Mouse (Mus musculus): Measurements from ENCODE around the gene Nrp2.

Nrp2 gene

DNA sequence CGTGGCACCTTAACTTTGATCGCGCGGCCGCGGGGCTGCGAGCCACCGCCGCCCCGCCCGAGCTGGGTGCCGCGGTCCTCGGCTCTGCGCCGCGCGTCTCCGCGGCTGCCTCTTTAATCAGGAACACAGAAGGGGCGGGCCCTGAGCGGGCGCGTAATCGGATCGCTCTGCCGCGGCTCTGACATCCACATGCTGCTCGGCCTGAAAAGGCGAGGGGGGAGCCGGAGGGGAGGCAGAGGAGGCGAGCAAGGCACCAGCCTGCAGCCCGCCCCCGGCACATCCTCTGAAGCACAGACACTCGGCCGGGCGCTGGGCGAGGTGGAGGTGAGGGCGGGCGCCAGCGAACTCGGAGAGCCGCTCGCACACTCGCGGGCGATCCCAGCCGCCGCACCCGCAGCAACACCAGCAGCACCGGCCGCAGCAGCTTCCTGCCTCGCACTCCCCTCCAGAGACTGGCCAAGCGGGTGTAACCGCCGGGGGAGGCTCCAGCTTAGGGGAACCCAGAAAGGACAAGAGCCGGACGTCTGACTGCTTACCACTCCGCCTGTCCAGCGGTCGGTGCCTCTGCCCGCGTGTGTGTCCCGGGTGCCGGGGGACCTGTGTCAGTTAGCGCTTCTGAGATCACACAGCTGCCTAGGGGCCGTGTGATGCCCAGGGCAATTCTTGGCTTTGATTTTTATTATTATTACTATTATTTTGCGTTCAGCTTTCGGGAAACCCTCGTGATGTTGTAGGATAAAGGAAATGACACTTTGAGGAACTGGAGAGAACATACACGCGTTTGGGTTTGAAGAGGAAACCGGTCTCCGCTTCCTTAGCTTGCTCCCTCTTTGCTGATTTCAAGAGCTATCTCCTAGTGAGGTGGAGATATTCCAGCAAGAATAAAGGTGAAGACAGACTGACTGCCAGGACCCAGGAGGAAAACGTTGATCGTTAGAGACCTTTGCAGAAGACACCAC, at the start of gene Nrp2:
Gene Nrp2, plus strand, starts transcription at position 128 of the 959 bp plus-strand sequence.
- no peak for DNase-seq (ENCODE audit: low read depth)

DNA sequence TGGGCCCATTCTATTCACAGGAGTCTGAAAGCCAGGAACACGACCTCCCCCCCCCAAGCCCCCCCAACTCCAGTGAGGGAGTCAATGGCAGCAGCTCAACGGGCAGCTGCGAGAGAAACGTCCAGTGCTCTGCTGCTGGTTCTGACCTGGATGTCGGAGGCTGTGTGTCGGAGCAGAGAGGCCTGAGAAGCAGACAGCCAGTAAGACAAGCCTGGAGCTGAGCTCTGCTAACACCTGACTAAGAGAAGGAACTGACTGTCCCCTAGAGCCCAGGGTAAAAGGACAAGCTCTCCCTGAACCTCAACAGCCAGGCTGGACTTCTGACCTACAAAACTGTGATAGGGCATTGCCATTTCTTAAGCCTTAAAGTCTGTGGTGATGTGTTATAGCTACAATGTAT, 48.6 kb upstream of the Nrp2 start:
- no peak for DNase-seq (ENCODE audit: low read depth)

DNA sequence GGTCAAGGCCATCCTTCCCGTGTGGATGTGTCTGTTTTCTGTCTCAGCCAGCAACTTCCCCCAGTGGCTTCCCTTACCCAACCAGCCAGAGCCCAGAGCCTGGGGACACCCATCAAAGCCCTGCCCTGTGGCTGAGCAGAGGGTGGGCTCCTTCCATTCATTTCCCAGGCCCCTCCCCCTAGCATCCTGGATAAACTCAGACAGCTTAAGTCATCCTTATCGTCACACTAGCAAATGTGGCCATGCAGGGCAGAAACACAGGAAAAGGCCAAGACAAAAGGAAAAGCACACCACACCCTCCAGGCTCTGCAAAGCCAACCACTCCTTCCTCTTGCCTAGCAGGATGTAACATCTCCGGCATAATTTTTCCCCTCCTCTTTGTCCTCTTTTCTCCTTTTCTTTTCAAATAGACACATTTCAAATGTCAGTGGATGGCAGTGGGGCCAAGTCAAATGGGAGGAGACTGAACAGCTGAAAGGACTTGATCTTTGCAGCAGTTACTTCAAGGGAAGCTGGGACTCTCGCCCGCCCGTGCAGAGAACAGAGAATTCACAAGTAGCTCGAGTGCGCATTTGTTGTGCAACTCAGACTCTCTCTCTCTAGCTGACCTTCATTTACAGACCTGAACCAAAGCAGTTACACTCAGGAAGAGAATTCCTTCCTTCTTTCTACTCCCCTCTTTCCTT, 38.0 kb upstream of the Nrp2 start:
- DNase-seq (ENCODE audit: low read depth) = no peak

DNA sequence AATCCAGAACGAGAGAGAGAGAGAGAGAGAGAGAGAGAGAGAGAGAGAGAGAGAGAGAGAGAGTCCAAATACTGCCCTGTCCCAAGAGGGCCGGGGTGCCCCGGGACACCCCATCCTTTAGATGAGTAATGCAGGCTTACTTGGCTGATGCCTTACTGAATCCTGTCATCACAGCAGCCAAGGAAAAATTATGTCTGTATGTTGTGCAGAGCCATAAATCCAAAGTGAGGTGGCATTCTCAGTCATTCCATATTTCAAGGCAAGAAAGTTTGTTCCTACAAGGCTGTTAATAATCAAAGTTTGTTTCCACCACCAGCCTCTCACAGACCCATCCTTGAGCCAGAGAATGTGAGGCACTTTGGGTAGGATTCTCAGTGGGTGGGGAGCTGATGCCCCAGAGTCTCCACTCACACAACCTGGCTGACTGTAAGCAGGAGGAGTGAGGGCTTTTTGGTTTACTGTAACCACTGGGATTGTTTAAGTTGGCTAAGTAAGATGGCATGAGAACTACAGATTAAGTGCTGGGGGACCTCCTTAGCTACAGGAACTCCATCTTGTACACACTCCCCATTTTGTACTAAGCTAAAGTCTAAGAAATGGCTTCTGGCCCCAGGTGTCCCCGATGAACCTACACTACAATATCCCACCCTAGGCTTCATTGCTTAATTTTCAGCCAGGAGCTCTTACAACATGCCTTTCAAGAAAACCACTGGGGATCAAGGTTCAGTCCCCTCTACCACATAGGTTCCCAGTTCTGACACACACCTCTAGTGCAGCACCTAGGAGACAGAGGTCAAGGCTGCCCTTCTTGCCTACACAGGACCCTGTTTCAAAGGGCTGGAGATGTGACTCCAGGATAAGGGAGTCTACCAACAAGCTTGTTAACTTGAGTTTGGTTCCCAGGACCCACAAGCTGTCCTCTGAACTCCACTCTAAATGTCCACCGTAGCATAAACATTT, 37.0 kb upstream of the Nrp2 start:
- no peak for DNase-seq (ENCODE audit: low read depth)

DNA sequence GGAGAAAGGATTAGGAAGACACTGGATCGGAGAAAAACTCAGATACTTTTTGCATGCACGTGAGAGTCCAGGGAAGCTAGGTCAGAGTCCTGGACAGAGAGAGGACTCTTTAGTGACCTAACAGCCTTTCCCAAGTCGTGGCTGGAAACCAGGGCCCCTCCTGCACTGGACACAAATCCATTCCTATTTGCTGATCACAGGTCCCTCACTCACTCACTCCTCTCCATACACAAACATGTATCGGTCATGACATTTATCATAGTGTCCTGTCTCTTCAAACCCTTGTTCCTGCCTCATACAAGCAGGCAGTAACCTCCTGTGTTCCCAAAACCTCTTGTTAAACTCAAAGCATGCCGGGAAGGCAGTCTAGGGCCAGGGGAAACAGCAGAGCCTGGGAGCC, 36.3 kb upstream of the Nrp2 start:
- DNase-seq (ENCODE audit: low read depth) = no peak

DNA sequence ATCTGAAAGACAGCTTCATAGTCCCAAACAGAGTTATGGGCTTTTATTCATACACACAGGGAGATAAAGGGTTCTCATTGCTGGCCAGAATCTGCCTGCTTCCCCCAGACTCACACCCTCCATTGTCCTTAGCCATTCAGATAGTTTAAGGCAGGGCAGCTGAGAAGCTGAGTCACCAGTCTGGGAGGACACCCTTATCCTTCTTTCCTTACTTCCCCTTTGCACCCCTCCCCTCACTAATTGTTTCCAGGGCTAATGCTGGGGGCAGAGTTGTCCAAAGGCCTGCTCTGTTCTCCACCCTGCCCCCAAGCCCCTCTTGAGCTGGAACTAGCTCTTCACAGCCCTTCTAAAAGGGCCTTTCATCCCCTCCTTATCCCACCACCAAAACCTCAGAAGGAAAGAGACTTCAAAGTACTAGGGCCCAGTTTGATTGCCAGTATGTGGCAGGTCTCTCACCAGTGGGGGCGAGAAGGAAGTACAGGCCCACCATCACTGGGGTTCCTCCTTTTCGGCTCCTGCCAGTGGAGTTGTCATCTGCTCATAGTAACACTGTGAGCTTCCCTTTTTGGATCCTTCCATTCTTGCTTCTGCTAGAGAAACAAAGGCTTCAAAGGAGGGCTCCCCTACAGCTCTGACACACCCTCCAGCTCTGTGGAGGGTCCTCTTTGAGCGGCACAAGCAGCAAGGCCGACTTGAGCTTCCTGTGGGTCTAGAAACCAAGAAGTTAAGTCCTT, 24.3 kb upstream of the Nrp2 start:
- DNase-seq (ENCODE audit: low read depth) = no peak

DNA sequence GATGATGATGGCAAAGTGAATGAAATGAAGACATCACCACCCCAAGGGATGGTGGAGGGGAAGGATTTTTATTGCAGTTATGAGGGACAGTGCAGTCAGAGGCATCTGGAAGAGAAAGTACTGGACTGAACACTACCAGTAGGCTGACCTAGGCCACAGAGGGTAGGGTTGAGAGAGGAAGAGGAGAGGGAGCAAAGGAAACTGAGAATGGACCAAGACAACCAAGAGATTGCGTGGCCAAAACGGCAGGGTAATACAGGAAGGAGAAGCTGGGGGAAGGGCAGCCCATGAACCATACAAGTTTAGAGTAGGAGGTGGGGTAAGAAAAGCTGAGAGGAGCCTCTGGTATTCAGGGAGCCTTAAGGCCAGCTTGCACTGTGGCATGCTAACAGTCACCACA, 23.6 kb upstream of the Nrp2 start:
- no peak for DNase-seq (ENCODE audit: low read depth)

DNA sequence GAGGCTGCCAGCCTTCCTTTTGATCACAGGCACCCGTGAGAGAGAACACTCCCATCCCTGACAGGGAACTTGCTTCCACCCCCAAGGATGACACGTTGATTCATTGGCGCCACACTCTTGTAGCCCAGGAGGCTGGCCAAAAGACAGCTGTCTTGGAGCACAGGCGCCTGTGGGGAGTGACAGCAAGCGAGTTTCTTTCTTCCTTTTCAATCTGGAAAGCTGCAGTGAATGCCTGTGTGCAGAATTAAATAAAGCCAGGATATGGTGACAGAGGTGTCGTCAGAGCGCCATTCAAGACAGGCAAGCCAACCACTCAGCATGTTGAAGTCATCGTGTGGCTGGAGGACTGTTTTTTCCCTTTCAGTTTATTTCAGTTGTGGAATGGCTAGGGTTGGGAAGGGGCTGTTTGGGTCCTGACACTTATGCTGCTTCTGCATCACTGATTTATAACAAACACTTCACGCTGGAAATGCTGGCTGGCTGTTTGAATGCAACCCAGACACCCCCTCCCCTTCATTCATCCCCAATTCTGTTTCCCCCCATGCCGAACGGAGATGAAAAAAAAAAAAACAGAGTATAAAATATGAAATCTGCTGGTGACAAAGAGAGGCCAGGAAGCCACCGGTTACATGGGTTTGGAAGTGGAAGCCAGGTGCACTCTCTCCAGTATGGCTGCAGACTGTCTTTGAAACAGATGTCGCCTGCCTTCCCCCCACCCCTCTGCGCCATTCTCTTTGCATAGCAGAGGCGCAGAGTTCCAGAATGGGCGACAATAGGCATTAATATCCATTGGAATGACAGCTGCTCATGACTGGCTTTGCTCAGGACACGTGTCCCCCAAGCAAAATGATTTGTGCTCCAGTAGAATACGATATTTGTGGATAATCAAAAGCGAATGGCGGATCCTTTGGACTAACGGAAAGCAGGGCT, 20.4 kb upstream of the Nrp2 start:
- DNase-seq (ENCODE audit: low read depth) = no peak

DNA sequence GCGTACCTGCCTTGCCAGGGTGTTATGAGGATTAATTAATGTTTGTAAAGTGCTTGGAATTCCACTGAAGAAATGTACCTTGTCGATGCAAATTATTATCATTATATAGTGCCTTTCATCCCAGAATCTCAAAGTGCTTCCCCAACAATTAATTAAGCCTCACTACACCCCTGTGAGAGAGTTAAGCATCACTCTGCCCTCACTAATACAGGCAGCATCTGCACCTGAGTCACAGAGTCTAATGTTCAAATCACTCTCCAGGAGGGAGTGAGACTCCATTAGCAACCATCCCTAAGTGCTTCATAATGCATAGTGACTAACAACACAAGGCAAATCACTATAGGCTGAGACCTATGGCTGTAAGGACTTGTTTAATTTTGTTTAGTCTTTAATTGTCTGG, 19.6 kb upstream of the Nrp2 start:
- no peak for DNase-seq (ENCODE audit: low read depth)

DNA sequence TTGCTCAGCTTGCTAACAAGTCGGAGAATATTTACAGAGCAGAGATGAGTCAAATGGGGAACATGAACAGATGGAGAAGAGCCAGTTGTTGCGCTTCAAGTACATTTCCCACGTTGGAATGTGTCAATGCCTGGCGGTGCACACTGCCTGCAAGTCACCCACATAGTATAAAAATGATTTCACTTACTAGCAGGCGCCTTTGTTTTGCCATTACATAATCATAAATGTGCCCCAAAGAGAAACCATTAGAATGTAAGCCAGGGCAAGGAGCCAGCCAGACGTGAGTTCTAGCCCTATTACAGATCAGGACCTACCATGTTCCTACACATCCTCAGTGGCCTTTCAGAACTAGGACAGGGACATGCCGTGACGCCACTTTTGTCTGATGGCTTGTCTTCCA, 15.6 kb upstream of the Nrp2 start:
- DNase-seq (ENCODE audit: low read depth) = no peak

DNA sequence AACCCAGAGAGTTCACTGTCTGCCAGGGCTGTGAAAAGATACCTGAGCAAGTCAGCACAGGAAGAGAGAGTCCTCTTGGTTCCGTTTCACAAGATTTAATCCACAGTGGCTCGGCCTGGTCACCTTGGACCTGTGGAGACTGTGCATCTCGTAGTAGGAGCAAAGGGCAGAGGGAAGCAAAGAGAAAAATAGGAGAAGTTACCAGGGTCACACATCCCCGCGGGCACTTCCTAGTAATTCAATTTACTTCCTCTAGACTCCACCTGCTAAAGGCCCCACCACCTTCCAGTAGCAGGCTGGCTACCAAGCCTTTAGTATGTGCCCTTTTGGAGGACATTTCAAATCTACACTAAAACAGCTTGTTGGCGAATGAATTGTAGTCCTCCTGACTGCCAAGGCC, 11.9 kb upstream of the Nrp2 start:
- DNase-seq (ENCODE audit: low read depth) = no peak

DNA sequence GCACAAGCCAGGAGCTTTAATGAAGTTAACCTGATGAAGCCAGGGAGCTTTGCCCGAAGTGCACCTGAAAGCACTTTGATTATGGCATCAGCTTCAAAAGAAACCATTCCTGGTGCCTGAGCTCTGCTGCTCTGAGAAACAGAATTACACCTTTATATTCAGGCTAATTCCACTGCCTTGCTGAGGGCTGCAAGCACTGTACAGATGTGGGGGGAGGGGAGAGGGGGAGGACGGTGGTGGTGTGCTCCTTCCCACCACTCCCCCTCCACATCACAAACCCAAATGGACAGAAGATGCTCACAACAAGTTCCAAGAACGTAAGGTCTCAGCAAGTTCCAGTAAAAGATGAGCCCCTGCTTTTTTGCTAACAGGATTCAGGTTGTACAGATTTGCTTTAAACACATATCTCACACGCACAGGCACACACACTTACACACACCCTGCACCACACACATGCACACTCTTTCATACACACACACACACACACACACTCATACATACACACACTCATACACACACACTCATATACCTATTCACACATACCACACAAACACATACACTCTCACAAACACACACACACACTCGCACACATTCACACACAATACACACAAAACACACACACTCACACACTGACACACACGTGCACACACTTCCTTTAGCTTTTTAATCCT, 6.6 kb upstream of the Nrp2 start:
- DNase-seq (ENCODE audit: low read depth) = no peak

DNA sequence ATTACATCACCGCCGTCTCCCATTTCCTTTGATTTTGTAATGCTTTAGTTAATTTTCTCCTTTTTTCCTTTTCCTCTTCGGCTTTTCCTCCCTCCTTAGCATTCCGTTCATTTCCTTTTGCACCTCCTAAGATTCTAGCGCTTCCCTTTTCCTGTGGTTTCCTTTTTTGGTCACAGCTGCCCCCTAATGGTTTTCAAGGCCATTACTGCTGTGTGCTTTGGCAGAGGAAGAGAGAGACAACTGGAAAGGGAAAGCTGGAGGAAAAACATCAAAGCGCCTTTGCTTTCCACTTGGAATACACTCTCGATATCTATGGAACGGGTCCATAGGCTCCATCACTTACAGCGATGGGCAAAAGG, 6.1 kb upstream of the Nrp2 start:
- DNase-seq (ENCODE audit: low read depth) = peak; percentile 3

DNA sequence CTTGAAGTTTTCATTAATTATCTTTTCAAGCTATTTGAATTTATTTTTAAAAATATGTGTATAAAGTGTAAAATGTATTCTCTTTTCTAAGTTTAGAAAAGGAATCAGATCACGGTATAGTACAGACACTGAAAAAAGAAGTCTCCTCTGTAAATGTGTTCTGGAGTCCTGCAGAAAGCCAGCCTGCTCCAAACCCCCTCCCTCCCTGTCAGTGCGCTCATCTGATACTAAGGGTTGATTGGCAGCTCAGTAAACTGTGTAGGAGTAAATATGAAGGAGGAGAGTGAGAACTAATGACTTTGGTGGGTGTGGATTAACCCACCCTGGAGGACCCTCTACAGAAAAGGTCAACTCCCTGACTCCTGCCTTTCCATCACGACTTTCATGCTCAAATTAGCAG, 5.7 kb upstream of the Nrp2 start:
- no peak for DNase-seq (ENCODE audit: low read depth)

DNA sequence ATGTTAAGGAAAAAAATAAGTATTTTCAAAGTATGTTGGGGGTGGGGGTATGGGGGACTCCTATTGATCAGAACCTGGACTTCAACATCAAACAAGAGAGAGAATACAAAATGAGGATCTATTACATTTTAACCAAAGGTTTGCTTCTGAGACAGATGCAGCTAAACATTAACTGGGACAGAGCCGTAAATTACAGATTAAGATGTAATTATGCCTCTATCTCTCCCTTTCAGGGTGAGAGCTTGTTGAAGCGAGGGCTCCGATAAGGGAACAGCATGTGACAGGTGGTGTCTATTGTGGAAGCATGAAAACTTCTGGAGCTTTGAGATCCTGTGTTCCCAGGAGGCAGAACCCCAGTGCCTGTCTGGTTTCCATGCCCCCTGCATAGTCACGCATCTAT, 3.3 kb upstream of the Nrp2 start:
- no peak for DNase-seq (ENCODE audit: low read depth)

DNA sequence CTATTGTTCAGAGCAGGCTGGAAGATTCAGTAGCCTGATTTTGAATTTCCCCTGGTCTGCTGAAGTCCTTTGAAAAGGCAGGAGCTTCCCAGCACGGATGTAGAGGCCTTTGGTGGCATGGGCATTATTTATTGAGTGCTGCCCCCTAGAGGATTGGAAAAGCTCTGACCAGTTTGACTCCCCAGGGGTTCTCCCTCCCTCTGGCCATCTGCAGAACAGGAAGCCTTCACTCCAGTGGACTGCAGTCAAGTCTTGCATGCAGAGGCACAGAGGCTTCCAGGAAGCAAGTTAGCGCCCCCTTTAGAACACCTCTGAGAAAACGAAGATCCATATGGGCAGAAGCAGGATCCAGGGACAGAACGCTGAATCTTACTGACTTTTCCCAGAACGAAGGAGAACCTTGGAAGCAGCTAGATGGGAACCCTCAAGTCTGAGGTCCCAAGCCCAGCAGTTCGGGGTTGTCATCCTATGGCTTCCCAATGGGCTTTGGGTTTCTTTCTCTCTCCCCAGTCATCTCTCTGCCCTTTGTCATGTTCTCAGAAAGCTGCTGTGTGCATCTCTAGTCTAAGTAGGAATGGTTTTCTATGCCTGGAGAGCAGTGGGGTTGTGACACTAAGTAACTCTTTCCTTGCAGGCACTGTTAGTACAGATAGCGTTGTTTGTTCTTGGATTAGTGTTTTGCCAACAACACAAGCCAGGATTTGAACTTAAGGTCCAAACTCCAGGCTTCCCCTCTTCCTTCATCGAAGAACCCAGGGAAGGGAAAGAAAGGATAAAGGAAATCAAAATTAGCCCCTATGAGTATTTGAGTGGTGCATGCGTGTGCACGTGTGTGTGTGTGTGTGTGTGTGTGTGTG, 1.8 kb upstream of the Nrp2 start:
- DNase-seq (ENCODE audit: low read depth) = peak; percentile 38

DNA sequence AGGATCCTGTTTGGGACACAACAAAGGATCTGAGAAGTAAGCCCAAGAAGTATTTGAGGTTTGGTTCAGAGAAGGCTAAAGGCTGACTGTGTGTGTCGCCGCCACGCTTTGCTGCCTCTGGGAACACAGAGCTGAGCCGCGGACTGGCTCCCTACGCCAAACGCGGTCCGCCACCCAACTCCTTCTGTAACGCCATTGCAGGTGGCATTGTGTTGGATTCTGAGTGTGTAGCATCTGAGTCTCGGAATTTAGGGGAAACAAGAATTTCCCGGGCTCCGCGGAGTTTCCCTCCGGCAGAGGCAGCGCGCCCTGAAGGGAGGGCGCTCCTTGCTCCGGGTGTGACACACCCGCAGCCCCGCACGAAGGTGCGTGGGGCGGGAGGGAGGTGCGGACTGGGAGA, 342 bp upstream of the Nrp2 start:
- no peak for DNase-seq (ENCODE audit: low read depth)

DNA sequence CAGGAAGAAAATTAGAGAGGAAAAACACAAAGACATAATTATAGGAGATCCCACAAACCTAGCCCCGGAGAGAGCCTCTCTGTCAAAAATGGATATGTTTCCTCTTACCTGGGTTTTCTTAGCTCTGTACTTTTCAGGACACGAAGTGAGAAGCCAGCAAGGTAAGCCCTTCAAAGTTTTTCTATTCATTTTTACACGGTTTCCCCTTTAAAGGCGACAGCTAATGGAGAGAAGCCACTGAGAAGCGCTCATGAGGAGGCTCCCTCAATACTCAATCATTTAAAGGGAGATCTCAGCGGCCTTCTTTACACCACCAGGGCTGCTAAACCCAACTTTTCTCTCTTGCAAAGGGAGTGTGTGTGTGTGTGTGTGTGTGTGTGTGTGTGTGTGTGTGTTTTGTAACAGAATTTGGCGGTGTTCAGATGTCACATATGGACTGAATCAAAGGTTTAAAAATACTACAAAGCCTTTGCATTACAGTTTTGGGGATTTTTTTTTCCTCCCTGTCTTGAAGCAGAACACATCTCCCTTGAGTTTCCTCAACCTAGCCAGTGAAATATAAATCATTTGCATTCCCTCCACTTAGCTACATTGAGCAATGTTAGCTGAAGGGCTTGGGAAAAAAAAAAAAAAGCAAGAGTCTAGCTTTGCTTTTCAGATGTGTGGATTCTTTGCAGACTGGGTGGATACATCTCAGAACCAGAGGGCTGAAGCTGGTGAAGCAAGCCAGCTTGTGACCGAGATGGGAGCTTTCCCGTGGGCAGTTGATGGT, 1.2 kb downstream of the Nrp2 start:
- no peak for DNase-seq (ENCODE audit: low read depth)
